Mouse (Mus musculus): ENCODE data around the gene Ppy.

DNA sequence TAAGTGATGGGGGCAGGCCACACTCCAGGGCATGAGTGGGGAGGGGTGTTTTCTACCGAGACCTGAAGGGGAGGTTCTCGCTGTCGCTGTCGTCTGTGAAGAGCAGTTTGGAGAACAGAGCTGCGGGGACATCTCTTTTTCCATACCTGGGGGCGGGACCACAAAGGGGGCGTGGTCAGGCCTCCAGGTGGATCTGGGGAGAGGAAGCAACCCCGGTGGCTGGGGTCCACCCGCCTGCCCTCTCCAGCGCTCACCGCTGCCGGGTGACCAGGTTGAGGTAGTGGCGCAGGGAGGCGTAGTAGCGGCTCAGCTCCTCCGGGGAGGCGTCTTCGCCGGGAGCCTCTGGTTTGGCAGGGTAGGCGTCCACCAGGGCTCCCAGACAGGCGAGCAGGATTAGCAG is 5.8 kb upstream of the Ppy start:
- no peak for TF ChIP-seq POLR2A (IDR thresholded peaks at IDR 0.05; ENCODE audit: borderline replicate concordance, insufficient read depth, low read length)
- TF ChIP-seq CTCF (IDR thresholded peaks at IDR 0.05; ENCODE audit: borderline replicate concordance, insufficient read depth, low read depth, low read length) = no peak
